Mouse (Mus musculus) Patski (cell line): Measurements from ENCODE around the gene Slc12a3. TPM values are rescaled to one million over a fixed set of nuclear protein-coding genes. Genes with fewer than 3 reads are reported as not detected.

Experiments
- ATAC-seq: fragments of 100-300 bp; one replicate; pipeline ENCODE4 v1.8.0; 2021
- CTCF ChIA-PET: fragments of 350-600 bp; sonication (Branson Sonifier 250); formaldehyde crosslinking; loops from one replicate; lab custom pipeline; 2022; ENCODE audit warnings: inconsistent platforms; lab: Charles Lee
- POLR2A ChIA-PET: fragments of 350-600 bp; sonication (Branson Sonifier 250); formaldehyde crosslinking; loops from one replicate; lab custom pipeline; 2022; ENCODE audit warnings: antibody characterized with exemption, inconsistent platforms; lab: Charles Lee
- DNase-seq: peaks from one replicate; pipeline ENCODE4 v3.0.0-alpha.2; 2011; ENCODE audit warnings: low read depth, low spot score
- H3K27me3 ChIP-seq: fragments of 371-371 bp; one replicate; pipeline ENCODE4 v1.5.1; 2021
- CTCF ChIP-seq: fragments of 100-300 bp; IDR thresholded peaks from one replicate; pipeline ENCODE4 v1.5.1; 2021
- in situ Hi-C: fragments of 300-500 bp; cut with MboI; formaldehyde crosslinking; loops from 3 replicates; pipeline ENCODE4 v1.11.1; 2018; ENCODE audit warnings: low pct_unique_long_range_greater_than_20kb, mixed read lengths
- polyA plus RNA-seq: library from polyadenylated mRNA; unstranded; gene quantifications from one replicate; pipeline ENCODE4 v1.2.3, GENCODE M21; 2021

Slc12a3 gene
- polyA plus RNA-seq, 1 experiment from 2014 or later: 0.23 TPM

GRCm38 (mm10) chr8:94324071-94324470, 4.9 kb upstream of the Slc12a3 start:
- TF ChIP-seq CTCF: no peak
- ATAC-seq (no peak), DNase-seq (no peak)
- in situ Hi-C loops: no loop called here
- ChIA-PET CTCF (interaction anchor here (1.4 to 1.7 kb wide), 2 partner anchors 12 to 168 kb away, joined by 5 to 6 read pairs; no protein-coding TSS in a partner anchor), POLR2A (no interaction called here)
- no peaks in the 10 kb centered on the region for H3K27me3 ChIP-seq

DNA sequence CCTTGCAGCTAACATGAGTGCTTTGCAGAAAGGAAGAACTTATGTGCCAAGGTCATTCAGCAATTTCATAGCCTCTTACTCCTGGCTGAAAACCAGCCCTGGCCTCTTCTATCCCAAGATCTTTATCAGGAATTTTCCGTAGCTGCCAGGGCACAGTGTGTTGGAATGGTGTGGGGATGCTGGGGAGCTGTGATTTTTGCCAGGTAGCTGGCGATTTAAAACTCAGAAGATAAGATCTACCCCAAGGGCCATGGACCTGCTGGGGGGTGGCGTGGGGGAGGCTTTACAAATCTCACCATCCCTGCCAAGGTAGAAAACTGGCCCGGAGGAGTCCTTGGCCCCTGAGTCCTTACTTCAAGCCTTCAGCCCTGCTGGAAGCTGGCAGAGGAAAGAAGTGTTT, 3.0 kb upstream of the Slc12a3 start:
- no peaks in the 10 kb centered on the region for H3K27me3 ChIP-seq
- DNase-seq (no peak), ATAC-seq (no peak)
- CTCF ChIA-PET: no interaction called here
- POLR2A ChIA-PET: no interaction called here
- in situ Hi-C loops: loop anchor here (5.0 kb wide), 1 partner anchor 44 kb away; no protein-coding TSS in a partner anchor
- TF ChIP-seq CTCF: no peak

GRCm38 (mm10) chr8:94330733-94331132, 1.7 kb downstream of the Slc12a3 start:
- no peaks in the 10 kb centered on the region for H3K27me3 ChIP-seq
- no peak for TF ChIP-seq CTCF
- CTCF ChIA-PET: interaction anchor here (0.6 to 3.4 kb wide), 14 partner anchors 8 to 162 kb away, joined by 3 to 28 read pairs (median 6); no protein-coding TSS in a partner anchor
- in situ Hi-C loops: loop anchor here (5.0 to 10.0 kb wide), 2 partner anchors 162 to 354 kb away; no protein-coding TSS in a partner anchor
- DNase-seq (no peak), ATAC-seq (no peak)
- POLR2A ChIA-PET: interaction anchor here (0.6 kb wide), 1 partner anchor 94 kb away, joined by 6 read pairs; no protein-coding TSS in a partner anchor

DNA sequence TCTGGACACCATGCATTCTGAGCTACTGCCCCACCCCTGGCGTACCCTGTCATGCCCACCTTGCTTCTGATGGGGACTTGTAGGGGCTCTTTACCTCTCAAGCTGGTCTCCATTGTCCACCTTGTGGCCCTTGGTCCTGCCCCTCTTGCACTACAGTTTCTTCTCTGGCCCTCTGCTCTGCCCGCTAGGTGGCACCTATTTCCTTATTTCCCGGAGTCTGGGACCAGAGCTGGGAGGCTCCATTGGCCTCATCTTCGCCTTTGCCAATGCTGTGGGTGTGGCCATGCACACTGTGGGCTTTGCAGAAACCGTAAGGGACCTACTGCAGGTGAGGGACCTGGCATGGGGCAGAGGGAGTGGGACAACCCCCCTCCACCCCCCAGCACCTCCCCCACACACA, 4.3 kb downstream of the Slc12a3 start:
- DNase-seq (no peak), ATAC-seq (no peak)
- in situ Hi-C loops: loop anchor here (5.0 to 10.0 kb wide), 2 partner anchors 159 to 351 kb away; no protein-coding TSS in a partner anchor
- ChIA-PET CTCF (interaction anchor here (0.9 to 1.4 kb wide), 4 partner anchors 10 to 155 kb away, joined by 3 to 4 read pairs (median 3); no protein-coding TSS in a partner anchor), POLR2A (no interaction called here)
- H3K27me3 ChIP-seq: no peaks in the 10 kb centered on the region
- TF ChIP-seq CTCF: peak; percentile 80

- ChIA-PET CTCF (interaction anchor here (1.3 kb wide), 1 partner anchor 9 kb away, joined by 3 read pairs; no protein-coding TSS in a partner anchor), POLR2A (no interaction called here)
- TF ChIP-seq CTCF: no peak
- no peak for ATAC-seq
- H3K27me3 ChIP-seq: no peaks in the 10 kb centered on the region
- DNase-seq: no peak
- in situ Hi-C loops: loop anchor here (10.0 kb wide), 1 partner anchor 347 kb away; no protein-coding TSS in a partner anchor
These were observed 8.6 kb downstream of the Slc12a3 start for GRCm38 (mm10) chr8:94337559-94337958.

DNA sequence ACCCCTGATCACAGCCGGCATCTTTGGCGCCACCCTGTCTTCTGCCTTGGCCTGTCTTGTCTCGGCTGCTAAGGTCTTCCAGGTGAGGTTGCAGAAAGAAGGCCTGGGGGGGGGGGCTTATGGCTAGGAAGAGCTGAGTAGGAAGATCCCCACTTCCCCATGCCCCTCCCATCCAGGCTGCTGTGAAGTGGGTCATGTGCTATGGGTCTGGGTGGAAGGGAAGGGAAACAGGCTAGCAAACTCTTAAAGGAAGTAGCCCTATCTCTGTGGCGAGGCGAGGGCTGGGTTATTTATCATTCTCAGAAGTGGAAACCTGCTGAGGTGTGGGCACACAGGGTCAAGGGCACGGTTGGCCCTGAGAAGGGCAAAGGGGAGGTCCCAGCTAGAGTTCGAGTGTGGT, 11.8 kb downstream of the Slc12a3 start:
- no peak for TF ChIP-seq CTCF
- POLR2A ChIA-PET: no interaction called here
- DNase-seq: no peak
- in situ Hi-C loops: loop anchor here (5.0 kb wide), 1 partner anchor 62 kb away; no protein-coding TSS in a partner anchor
- CTCF ChIA-PET: no interaction called here
- ATAC-seq: no peak
- H3K27me3 ChIP-seq: no peaks in the 10 kb centered on the region

GRCm38 (mm10) chr8:94342691-94343090, 13.7 kb downstream of the Slc12a3 start:
- TF ChIP-seq CTCF: no peak
- ChIA-PET POLR2A (interaction anchor here (0.6 to 1.4 kb wide), 2 partner anchors 44 to 257 kb away, joined by 3 read pairs; partner anchors contain the start of gene Herpud1), CTCF (interaction anchor here (0.6 to 2.0 kb wide), 9 partner anchors 9 to 150 kb away, joined by 3 to 5 read pairs (median 4); no protein-coding TSS in a partner anchor)
- no peaks in the 10 kb centered on the region for H3K27me3 ChIP-seq
- in situ Hi-C loops: loop anchor here (5.0 kb wide), 1 partner anchor 60 kb away; no protein-coding TSS in a partner anchor
- ATAC-seq: no peak
- DNase-seq: no peak

DNA sequence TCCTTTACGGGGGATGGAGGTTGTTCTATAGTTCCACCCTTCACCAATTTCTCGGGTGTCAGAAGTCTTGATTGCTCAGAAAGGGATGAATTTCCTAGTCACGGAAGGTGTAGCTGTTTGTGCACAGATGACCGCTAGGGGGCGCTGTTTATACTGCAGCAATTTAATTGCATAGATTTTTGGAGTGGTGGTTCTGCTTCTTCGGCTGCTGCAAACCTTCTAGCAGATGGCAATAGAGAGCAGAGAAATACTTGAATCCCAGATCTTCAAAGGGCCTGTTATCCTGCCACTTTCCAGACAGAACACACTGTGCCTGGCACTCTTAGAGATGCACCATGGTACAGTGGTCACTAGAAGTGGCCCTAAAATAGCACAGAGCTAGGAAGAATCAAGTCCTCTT, 14.3 kb downstream of the Slc12a3 start:
- ChIA-PET CTCF (interaction anchor here (0.6 to 2.0 kb wide), 14 partner anchors 9 to 149 kb away, joined by 3 to 6 read pairs (median 4); no protein-coding TSS in a partner anchor), POLR2A (interaction anchor here (1.4 kb wide), 1 partner anchor 43 kb away, joined by 3 read pairs; the partner anchor contains the start of gene Herpud1)
- ATAC-seq (no peak), DNase-seq (peak; percentile 27)
- in situ Hi-C loops: loop anchor here (5.0 kb wide), 1 partner anchor 59 kb away; no protein-coding TSS in a partner anchor
- TF ChIP-seq CTCF: no peak
- H3K27me3 ChIP-seq: no peaks in the 10 kb centered on the region

DNA sequence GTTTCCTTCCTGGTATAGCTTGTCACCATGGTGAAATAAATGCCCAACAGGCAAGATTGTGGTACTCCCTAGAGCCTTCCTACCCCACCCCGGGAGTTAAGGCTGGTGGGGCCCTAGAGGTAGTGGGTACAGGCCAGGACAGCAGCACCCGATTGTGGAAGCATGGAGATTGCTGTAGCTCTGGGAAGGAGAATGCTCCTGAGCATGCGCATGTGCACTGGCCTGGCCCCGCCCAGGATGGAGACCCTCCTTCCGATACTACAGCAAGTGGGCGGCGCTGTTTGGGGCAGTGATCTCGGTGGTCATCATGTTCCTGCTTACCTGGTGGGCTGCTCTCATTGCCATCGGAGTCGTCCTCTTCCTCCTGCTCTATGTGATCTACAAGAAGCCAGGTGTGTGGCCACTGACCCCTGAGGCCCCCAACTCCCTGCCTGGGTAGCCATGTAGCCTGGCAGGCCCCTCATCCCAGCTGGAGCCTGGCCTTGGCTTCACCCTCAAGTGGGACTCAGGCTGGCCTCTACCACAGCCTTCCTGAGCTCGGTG, 14.8 kb downstream of the Slc12a3 start:
- in situ Hi-C loops: loop anchor here (5.0 kb wide), 1 partner anchor 58 kb away; no protein-coding TSS in a partner anchor
- ChIA-PET CTCF (interaction anchor here (0.9 to 2.0 kb wide), 13 partner anchors 9 to 148 kb away, joined by 3 to 6 read pairs (median 3); no protein-coding TSS in a partner anchor), POLR2A (interaction anchor here (1.1 to 1.4 kb wide), 2 partner anchors 10 to 43 kb away, joined by 3 read pairs; partner anchors contain the start of gene Herpud1)
- no peak for TF ChIP-seq CTCF
- H3K27me3 ChIP-seq: no peaks in the 10 kb centered on the region
- DNase-seq (no peak), ATAC-seq (no peak)

- CTCF ChIA-PET: no interaction called here
- POLR2A ChIA-PET: no interaction called here
- TF ChIP-seq CTCF: no peak
- H3K27me3 ChIP-seq: no peaks in the 10 kb centered on the region
- ATAC-seq: no peak
- in situ Hi-C loops: no loop called here
- DNase-seq: no peak
These were observed 16.7 kb downstream of the Slc12a3 start for GRCm38 (mm10) chr8:94345657-94346056.
